Mouse (Mus musculus): Measurements from ENCODE around the gene Arfgap3. TPM values are rescaled to one million over a fixed set of nuclear protein-coding genes. Genes with fewer than 3 reads are reported as not detected.

The Arfgap3 gene
- 4.6 and 8.6 TPM in 2 replicates for polyA plus RNA-seq (2012; ENCODE audit: low replicate concordance)

DNA sequence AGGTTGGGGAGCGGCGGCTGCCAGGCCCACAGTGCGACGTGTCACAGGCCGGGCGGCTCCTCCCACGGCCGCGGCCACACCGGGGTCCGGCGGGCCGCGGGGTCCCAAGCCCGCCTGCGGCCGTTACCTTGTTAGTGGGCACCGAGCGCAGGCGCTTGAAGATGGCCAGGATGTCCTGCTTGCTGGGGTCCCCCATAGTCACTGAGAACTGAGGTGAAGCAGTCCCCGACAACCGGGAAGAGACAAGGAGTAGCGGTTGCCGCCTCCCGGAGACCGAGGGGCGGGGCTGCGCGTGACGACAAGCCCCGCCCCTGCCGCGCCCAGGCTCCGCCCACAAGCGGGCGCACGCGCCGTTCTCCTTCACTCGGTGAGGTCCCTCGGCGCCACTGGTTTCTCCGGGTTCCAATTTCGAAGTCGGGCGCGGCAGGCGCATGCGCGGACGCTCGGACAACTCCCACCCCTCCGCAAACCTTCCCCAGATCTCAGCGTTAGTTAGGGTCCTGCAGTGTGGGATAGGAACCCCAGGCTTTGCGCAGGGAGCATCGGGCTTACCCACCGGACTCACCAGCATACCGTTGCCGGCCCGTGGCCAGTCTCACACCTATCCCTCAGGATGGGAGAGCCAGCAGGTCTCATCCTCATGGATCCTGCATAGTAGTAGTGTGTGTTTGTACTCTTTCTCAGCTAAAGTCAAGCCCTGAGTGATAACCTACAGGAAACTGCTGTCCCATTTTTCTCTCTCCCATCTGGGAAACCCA is at the start of gene Arfgap3:
Gene Arfgap3, minus strand, starts transcription at position 294 of the 758 bp plus-strand sequence.

DNA sequence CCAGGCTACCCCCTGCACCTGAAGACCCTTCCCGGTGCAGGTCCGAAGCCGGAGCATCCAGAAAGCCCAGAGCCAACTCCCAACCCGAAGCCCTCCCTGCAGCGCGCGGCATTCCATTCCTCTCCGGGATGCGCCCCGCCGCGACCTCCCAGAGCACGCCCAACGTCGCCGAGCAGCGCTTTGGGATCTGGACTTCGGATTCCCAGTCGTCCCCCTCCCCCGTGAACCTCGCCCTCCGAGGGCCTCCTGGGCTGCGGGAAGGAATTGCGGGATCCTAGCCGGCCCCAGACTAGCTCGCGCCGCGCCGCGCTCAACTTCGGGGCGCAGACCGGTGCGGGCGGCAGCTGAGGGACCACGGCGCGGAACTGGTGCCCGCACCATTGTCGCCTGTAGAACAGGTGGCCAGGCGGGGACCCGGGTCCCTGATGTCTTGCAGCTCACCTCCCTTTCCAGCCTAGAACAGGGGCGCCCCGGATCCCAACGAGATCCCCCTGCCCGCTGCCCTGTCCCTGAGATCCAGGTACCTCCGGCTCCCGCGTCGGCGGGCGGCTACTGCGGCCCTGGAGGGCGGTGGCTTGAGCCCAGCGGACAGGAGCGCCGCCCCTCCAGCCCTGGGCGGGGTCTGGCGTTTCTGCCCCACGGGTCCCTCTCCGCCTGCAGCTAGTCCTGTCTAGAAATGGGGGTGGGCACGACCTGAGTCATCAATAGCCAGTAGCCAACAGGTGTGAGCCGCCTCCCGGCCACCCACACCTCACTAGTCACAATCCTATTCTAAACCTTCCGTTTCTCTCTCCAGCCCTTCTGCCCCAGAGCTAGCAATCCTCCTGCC is 98.7 kb downstream of the Arfgap3 start, which contains the start of gene A4galt:
Gene A4galt, minus strand, starts transcription at position 599 of the 829 bp plus-strand sequence.

Other genes with a start within 250 kb of the Arfgap3 start
- 43.3 and 127 TPM in 2 replicates for gene Rrp7a, start 227.4 kb downstream of the Arfgap3 start, polyA plus RNA-seq (2012; ENCODE audit: low replicate concordance)
- 133 and 155 TPM in 2 replicates for gene Poldip3, start 200.9 kb downstream of the Arfgap3 start, polyA plus RNA-seq (2012; ENCODE audit: low replicate concordance)
- 101 and 214 TPM in 2 replicates for gene Cyb5r3, start 177.7 kb downstream of the Arfgap3 start, polyA plus RNA-seq (2012; ENCODE audit: low replicate concordance)
- gene A4galt, start 98.5 kb downstream of the Arfgap3 start, polyA plus RNA-seq (2012; ENCODE audit: low replicate concordance), result 2.6 and 4.4 TPM in 2 replicates
- 57.8 and 189 TPM in 2 replicates for gene Pacsin2, start 114.4 kb upstream of the Arfgap3 start, polyA plus RNA-seq (2012; ENCODE audit: low replicate concordance)
- 1.6 and 1.7 TPM in 2 replicates for gene Ttll1, start 160.6 kb upstream of the Arfgap3 start, polyA plus RNA-seq (2012; ENCODE audit: low replicate concordance)
- gene Bik, start 176.6 kb upstream of the Arfgap3 start, polyA plus RNA-seq (2012; ENCODE audit: low replicate concordance), result 4.1 and 4.5 TPM in 2 replicates
- 183 and 196 TPM in 2 replicates for gene Tspo, start 213.3 kb upstream of the Arfgap3 start, polyA plus RNA-seq (2012; ENCODE audit: low replicate concordance)
- gene Mcat, start 213.5 kb upstream of the Arfgap3 start, polyA plus RNA-seq (2012; ENCODE audit: low replicate concordance), result 38.7 and 49.2 TPM in 2 replicates
- 116 and 422 TPM in 2 replicates for gene Ttll12, start 244.9 kb upstream of the Arfgap3 start, polyA plus RNA-seq (2012; ENCODE audit: low replicate concordance)